Mouse (Mus musculus): Measurements from ENCODE around the gene Arrdc2.
"Not testable (repeated sequence)": the region's sequence is repeated elsewhere in the genome, so short reads cannot be mapped to it uniquely, and the experiment has no call there.

Arrdc2 gene

DNA sequence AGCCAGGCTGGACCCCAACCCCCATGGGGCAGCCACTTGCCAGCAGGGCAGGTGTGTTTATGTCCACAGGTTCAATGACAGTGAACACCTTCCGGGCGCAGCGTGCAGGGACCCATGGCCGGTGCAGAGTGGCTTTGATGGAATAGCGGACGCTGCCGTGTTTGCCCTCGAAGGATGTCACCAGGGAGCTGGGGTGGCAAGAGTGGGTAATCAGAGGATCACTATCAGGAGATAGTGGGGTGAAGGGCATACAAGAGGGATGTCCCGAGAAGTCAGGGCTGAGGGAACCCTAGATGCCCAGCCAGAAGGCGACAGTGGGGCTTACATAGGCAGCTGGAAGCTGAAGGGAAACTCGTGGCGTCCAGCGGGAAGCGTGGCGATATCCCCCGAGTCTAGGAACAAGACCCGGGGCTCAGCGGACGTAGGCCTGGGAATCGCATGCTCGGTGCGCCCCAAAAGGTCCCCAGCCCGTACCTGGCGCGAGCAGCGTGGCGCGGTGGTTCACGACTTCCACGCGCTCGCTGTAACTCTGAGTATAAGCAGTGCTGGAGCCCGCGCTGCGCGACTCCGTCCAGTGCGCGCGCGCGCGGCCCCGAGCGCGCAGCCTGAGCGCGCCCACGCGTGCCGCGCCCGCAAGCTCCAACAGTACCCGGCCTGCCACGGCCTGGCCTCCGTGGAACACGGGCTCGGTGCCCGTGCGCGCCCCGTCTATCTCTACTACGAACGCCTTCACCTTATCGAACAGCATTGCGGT, 689 bp downstream of the Arrdc2 start:
- no peak for DNase-seq

- no peak for DNase-seq
Measured at GRCm38 (mm10) chr8:70836666-70837065, 2.9 kb downstream of the Arrdc2 start.

GRCm38 (mm10) chr8:70834071-70834470, 5.4 kb downstream of the Arrdc2 start:
- DNase-seq, result no peak

- DNase-seq, result no peak
Measured at GRCm38 (mm10) chr8:70833520-70833919, 6.0 kb downstream of the Arrdc2 start.

GRCm38 (mm10) chr8:70833018-70833482, 6.5 kb downstream of the Arrdc2 start:
- DNase-seq, result no peak

DNA sequence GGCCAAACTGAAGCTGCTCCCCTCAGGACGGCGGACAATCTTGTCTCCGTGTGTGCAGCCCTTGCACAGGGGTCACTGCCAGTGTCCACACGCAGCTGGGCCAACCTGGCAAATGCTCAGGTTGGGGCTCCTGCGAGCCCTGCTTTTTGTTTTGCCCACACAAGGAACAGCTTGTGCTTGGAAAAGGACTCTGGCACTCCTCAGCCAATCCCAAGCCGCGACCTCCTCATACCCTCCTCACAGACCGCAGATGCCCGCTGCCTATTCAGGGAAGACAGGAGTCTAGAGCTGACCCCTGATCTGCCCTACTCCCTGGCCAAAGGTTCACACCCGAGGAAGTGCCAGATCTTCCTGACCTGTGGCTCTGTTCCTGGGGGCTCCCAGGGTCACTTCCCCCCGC, 7.1 kb downstream of the Arrdc2 start:
- DNase-seq, result no peak

GRCm38 (mm10) chr8:70831517-70831916, 8.0 kb downstream of the Arrdc2 start:
- no peak for DNase-seq

DNA sequence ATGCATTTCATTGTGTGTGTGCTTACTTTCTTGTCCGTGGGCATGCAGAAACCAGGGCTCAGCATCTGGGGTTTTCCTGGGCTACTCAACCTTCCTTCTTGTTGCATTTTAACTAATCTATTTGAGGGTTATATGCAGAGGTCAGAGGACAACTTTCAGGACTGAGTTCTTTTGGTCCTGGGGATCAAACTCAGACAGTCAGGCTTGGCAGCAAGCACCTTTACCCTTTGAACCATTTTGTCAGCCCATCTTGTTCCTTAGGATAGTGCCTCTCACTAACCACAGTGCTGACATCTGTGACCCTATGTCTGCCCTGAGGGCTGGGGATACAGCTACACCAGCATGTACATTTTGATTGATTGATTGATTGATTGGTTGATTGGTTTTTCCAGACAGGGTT, 11.7 kb downstream of the Arrdc2 start:
- no peak for DNase-seq

- no peak for DNase-seq
Measured at GRCm38 (mm10) chr8:70827010-70827409, 12.5 kb downstream of the Arrdc2 start.

DNA sequence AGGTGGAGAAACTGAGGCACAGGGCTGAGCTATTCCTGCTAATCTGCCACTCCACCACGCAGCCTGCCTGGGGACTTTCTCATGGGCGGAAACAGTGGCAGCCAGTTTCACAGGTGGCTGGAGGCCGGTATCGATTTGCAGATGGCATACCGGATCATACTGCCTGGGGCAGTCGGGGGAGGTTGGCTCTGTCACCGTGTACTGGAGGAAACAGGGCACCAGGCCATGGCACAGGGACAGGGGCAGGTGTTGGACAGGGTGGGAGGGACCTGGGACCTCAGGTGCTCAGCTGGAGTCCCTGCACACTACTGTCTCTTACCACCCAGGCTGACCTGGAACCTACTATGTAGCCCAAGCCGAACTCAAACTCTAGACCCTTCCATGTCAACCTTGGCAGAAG, 13.7 kb downstream of the Arrdc2 start:
- DNase-seq, result no peak

GRCm38 (mm10) chr8:70823802-70824201, 15.7 kb downstream of the Arrdc2 start:
- no peak for DNase-seq

DNA sequence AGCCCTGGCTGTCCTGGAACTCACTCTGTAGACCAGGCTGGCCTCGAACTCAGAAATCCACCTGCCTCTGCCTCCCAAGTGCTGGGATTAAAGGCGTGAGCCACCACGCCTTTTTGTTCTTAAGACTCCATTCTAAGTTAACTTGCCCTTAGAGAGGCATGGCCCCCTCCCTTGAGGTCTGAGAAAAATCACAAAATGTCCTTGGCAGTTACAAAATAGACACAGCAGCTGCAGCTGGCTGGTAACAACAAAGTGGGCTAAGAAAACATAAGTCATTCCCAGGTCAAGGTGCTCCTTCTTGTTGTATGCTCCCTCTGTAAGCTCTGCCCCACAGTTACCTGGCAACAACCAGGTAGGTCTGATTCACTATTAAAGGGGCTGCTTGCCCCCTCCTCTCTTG, 16.9 kb downstream of the Arrdc2 start:
- not testable (repeated sequence) for DNase-seq

DNA sequence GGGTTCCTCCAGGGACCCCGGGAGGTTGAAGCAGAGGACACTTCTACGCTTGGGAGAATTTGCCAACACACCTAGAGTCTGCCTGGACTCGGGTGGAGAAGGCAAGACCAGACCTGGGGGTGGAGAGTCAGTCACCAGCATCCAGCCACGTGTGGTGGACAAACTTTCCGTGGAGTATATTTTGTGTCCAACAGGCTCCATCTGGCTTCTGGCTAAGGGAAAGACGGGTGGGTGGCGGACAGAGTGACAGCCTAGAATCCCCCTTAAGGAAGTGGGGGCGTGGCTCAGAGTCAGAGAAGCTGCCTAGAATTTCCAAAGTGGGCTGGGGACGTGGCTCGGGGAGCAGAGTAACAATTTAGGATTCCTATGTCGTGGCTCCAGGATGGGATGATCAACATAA, 17.5 kb downstream of the Arrdc2 start:
- no peak for DNase-seq

GRCm38 (mm10) chr8:70821399-70821962, 18.0 kb downstream of the Arrdc2 start:
- no peak for DNase-seq

DNA sequence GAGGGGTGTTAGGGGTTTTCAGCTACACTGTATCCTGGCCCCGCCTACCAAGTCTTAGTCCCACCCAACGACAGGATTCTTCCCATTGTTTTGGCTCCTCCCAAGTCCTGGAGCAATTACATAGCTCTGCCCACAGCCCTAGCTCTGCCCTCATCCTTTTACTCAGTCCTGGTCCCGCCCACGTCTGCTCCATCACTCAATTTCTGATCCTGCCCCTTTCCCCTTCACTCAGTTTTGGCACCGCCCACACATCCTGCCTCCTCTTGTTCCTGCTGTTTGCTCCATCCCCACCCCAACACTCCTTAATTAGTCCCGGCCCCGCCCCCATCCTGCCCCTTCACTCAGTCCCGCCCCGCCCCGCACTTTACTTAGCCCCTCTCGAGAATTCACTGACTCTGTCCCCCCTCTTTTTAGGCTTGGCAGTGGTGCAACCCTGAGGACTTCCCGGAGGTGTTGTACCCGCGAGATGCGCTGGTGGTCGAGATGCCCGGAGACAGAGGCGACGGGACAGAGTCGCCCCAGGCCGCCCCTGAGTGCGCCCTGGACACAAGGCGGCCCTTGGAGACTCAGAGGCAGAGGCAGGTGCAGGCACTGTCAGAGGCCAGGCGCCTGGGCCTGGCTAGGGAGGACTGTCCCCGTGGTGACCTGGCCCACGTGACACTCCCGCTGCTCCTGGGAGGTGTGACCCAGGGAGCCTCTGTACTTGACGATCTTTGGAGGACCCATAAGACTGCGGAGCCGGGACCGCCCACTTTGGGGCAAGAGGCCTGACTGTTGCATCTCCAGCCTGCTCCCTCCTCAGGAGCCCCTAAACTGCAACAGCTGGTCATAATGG, 19.2 kb downstream of the Arrdc2 start:
- DNase-seq, result no peak

DNA sequence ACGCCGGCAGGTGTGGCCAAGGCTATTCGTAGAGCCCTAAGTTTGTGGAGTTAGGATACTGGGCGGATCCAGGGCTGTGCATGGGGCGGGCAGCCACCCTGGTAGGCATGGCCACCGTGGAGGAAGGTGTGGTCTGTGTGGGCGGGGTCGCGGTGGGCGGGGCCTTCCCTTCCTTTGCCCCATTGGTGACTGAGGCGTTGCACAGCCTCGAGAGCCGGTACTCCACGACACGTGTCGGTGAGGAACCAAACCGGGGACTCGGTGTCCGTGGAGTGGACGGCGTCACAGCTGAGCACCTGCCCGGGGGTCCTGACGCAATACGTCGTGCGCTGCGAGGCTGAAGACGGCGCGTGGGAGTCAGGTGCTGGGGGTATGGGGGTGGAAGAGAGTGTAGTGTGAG, 22.8 kb downstream of the Arrdc2 start:
- DNase-seq, result no peak

- DNase-seq, result no peak
Measured at GRCm38 (mm10) chr8:70812885-70813284, 26.6 kb downstream of the Arrdc2 start.

GRCm38 (mm10) chr8:70812055-70812454, 27.5 kb downstream of the Arrdc2 start:
- no peak for DNase-seq

DNA sequence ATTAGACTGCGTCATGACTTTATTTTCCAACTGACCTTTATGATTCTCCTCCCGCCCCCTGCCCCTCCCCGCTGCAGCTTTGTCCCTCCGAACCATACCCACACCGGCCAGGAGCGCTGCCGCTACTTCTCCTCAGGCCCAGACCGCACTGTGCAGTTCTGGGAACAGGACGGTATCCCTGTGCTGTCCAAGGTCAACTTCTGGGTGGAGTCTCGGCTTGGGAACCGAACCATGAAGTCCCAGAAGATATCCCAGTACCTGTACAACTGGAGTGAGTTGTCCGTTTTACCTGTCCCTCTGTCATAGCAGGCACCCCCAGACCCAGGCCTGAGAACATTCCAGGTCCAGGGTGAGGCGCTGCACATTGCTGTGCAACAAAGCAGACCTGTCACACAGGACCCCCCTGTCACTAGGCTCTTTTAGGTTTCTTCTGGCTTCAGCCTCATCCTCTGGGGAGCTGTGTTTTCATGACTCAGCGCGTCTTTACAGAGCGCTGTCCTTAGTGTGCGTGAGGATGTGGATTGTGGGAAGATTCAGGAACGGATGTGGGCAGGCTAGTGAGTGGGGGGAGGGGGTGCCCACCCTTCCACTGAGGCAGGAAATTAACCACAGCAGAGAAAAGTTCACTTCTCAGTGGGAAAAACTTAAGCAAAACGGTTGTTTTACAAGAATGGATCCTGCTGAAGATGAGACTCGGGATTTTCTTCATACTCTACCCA, 28.4 kb downstream of the Arrdc2 start:
- DNase-seq, result no peak

- DNase-seq, result no peak
Measured at GRCm38 (mm10) chr8:70808955-70809701, 30.4 kb downstream of the Arrdc2 start.

GRCm38 (mm10) chr8:70808239-70808638, 31.3 kb downstream of the Arrdc2 start, which contains the start of gene Il12rb1:
Il12rb1 (plus strand) TSS chr8:70808449.
- no peak for DNase-seq

GRCm38 (mm10) chr8:70807304-70807703, 32.2 kb downstream of the Arrdc2 start:
- DNase-seq, result no peak

Measured in right cerebral cortex, postnatal 25 days (tissue).